Mouse (Mus musculus): ENCODE measurements around the gene Ramp3. TPM values are rescaled to one million over a fixed set of nuclear protein-coding genes. Genes with fewer than 3 reads are reported as not detected.
"Not testable (repeated sequence)": the region's sequence is repeated elsewhere in the genome, so short reads cannot be mapped to it uniquely, and the experiment has no call there.

The Ramp3 gene
- polyA plus RNA-seq, 1 experiment from 2014 or later: 8.1 TPM

DNA sequence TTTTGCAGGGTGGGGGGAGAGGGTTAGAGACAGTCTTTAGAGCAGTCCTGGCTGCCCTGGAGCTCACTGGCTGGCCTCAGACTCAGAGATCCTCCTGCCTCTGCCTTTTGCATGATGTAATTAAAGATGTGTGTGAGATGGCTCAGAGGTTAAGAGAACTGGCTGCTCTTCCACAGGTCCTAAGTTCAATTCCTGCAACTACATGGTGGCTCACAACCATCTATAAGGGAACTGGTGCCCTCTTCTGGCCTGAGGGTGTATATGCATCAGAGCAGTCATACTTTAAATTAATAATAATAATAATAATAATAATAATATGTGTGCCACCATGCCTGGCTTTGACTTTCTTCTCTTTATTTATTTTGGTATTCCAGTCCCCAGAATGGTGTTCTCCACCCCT lies 28.7 kb upstream of the Ramp3 start:
- H3K4me3 ChIP-seq (replicated peaks; ENCODE audit: low read length): no peak overlapping the region
- H3K9me3 ChIP-seq (ENCODE audit: control insufficient read depth, low read length): no peaks in the 10 kb centered on the region
- H3K4me1 ChIP-seq (replicated peaks; ENCODE audit: control insufficient read depth, insufficient read depth, low read length): peaks cover 13% of the 10 kb centered on the region
- no peak overlapping the region for H3K27ac ChIP-seq (ENCODE audit: low read length)
- H3K4me2 ChIP-seq (ENCODE audit: low read length): no peak overlapping the region
- H3K9ac ChIP-seq (replicated peaks; ENCODE audit: low read depth, low read length): no peak overlapping the region
- H3K36me3 ChIP-seq (ENCODE audit: control insufficient read depth, insufficient read depth): no peaks in the 10 kb centered on the region
- no peaks in the 10 kb centered on the region for H3K27me3 ChIP-seq (replicated peaks; ENCODE audit: control insufficient read depth, insufficient read depth, low read length)
- no peak for ATAC-seq

DNA sequence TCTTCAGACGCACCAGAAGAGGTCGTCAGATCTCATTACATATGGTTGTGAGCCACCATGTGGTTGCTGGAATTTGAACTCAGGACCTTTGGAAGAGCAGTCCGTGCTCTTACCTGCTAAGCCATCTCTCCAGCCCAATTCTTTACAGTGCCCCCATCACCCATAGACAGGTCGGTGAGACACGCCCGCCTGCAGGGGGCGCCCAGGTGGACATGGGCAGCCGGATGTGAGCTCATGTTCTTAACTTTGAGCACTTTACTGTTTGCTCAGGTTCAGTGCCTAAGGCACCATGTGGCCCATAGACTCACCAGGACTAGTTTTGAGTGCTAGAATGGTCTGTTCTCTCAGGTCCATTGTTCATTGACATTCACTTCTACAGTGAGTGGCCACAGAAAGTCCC lies 22.2 kb upstream of the Ramp3 start:
- ATAC-seq: no peak
- Histone ChIP-seq H3K9me3 (ENCODE audit: control insufficient read depth, low read length) (no peaks in the 10 kb centered on the region), H3K9ac (replicated peaks; ENCODE audit: low read depth, low read length) (no peak overlapping the region), H3K4me2 (ENCODE audit: low read length) (no peak overlapping the region), H3K27me3 (replicated peaks; ENCODE audit: control insufficient read depth, insufficient read depth, low read length) (no peaks in the 10 kb centered on the region), H3K36me3 (ENCODE audit: control insufficient read depth, insufficient read depth) (no peaks in the 10 kb centered on the region), H3K27ac (ENCODE audit: low read length) (no peak overlapping the region), H3K4me3 (replicated peaks; ENCODE audit: low read length) (no peak overlapping the region), H3K4me1 (replicated peaks; ENCODE audit: control insufficient read depth, insufficient read depth, low read length) (no peaks in the 10 kb centered on the region)
- WGBS: 77% methylated on average over 8 of the region's 8 CpGs

DNA sequence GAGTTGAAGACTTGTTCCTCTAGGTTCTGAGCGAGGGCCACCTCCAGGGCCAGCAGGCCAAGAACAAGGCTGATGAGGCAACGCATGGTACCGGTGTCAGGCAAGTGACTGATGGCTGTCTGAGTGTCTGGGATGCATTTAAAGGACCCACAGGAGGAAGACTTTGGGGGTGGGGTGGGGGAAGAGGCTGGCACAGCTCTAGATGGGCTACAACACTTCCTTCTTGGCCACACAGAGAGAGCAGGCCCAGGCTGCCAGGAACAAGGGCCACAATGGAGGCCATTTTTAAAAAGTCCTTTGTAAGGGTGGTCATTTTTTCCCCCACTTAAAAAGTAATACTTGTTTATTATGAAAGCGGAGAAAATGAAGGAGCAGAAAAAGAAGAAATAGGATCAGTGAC lies 19.8 kb upstream of the Ramp3 start, which contains the start of gene Wap:
Wap (minus strand) TSS at position 101 of the 400 bp plus-strand sequence.
- no peak within 1 kb of the TSS for H3K27ac ChIP-seq (ENCODE audit: low read length)
- H3K9ac ChIP-seq (replicated peaks; ENCODE audit: low read depth, low read length): no peak within 1 kb of the TSS
- no peak for ATAC-seq
- no peaks in the 10 kb centered on the region for H3K27me3 ChIP-seq (replicated peaks; ENCODE audit: control insufficient read depth, insufficient read depth, low read length)
- no peaks in the 10 kb centered on the region for H3K4me1 ChIP-seq (replicated peaks; ENCODE audit: control insufficient read depth, insufficient read depth, low read length)
- H3K4me3 ChIP-seq (replicated peaks; ENCODE audit: low read length): no peak within 1 kb of the TSS
- no peak within 1 kb of the TSS for H3K4me2 ChIP-seq (ENCODE audit: low read length)
- WGBS: 91% methylated on average over 4 of the region's 4 CpGs
- H3K36me3 ChIP-seq (ENCODE audit: control insufficient read depth, insufficient read depth): no peaks in the 10 kb centered on the region
- H3K9me3 ChIP-seq (ENCODE audit: control insufficient read depth, low read length): no peaks in the 10 kb centered on the region

DNA sequence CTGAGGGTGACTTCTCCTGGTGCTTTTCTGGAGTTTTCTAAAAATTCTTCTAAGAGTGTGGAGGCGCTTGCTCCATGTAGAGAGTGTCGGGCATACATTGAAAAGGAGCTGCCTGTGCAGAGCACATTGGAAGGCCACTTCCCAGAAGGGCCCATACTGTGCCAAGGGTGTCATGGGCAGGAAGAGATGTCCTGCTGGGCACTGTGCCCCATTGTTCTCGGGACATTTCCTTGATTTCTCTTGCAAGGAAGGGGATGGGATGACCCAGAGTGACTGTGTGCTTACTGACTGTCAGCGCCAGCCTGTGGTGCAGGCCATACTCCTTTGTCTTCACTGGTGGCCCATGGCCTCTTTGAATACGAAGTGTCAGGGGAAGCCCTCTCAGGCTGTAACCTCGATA lies 19.2 kb upstream of the Ramp3 start:
- Histone ChIP-seq H3K9ac (replicated peaks; ENCODE audit: low read depth, low read length) (no peak overlapping the region), H3K4me1 (replicated peaks; ENCODE audit: control insufficient read depth, insufficient read depth, low read length) (no peaks in the 10 kb centered on the region), H3K4me2 (ENCODE audit: low read length) (no peak overlapping the region), H3K4me3 (replicated peaks; ENCODE audit: low read length) (no peak overlapping the region), H3K27me3 (replicated peaks; ENCODE audit: control insufficient read depth, insufficient read depth, low read length) (no peaks in the 10 kb centered on the region), H3K36me3 (ENCODE audit: control insufficient read depth, insufficient read depth) (no peaks in the 10 kb centered on the region), H3K9me3 (ENCODE audit: control insufficient read depth, low read length) (no peaks in the 10 kb centered on the region), H3K27ac (ENCODE audit: low read length) (no peak overlapping the region)
- whole genome bisulfite sequencing: 77% methylated on average over 6 of the region's 6 CpGs
- ATAC-seq: no peak

DNA sequence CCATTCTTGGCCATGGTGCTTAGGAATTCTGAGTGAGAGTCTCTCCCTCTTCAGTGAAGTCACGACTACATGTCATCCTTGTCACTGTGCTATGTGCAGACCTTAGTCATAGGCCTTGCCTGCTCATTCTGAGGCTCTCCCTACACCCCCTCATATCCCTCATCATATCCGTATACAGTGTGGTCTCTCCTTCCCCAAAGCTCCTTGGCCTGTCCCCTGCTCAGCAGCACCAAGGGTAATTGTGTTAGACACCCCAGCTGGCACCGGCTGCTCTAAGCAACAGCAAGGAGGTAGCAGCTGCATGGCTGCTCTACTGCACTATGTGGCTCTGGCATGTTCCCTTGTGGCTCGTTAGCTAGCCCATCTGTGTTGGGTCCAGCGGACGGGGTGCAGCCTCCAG lies 13.8 kb upstream of the Ramp3 start:
- no peaks in the 10 kb centered on the region for H3K27me3 ChIP-seq (replicated peaks; ENCODE audit: control insufficient read depth, insufficient read depth, low read length)
- no peak overlapping the region for H3K4me3 ChIP-seq (replicated peaks; ENCODE audit: low read length)
- no peaks in the 10 kb centered on the region for H3K9me3 ChIP-seq (ENCODE audit: control insufficient read depth, low read length)
- no peak for ATAC-seq
- no peaks in the 10 kb centered on the region for H3K4me1 ChIP-seq (replicated peaks; ENCODE audit: control insufficient read depth, insufficient read depth, low read length)
- no peak overlapping the region for H3K27ac ChIP-seq (ENCODE audit: low read length)
- WGBS: 72% methylated on average over 6 of the region's 6 CpGs
- H3K4me2 ChIP-seq (ENCODE audit: low read length): no peak overlapping the region
- H3K36me3 ChIP-seq (ENCODE audit: control insufficient read depth, insufficient read depth): no peaks in the 10 kb centered on the region
- H3K9ac ChIP-seq (replicated peaks; ENCODE audit: low read depth, low read length): no peak overlapping the region

DNA sequence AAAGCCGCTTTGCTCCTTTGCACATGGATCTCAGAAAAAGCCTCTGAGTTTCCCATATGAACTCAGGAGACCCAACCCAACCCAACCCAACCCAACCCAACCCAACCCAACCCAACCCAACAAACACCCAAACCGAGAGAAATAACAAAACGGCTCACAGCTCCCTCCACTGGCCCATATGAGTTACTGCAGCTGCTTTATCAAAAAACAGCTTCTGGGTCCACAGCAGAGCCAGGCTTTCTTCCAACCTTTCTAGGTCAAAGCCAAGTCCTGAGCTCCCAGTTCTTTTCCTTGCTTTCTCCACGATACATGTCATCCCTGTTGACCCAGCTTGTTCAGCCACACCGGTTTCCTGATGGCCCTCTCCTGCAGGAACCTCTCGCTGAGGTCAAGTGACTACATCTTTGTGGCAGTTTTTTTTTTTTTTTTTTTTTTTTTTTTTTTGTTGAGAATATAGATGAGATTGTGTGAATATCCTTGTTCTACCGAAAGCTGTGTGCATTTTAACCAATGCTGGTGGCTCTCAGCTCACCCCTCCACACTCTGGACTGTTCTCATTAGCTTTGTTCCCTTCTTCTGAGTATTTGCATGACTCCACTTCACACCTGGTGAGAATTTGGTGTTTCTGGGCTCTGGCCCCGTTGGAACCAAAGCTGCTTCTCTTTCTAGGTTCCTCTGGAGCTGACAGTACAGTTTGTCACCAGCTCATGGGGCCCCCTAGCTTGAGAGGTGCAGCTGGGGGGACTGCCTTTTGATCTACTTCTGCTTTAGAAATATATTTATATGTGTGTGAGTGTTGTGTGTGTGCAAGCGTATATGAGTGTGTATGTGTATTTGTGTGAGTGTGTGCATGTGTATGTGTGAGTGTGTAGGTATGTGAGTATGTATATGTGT lies 10.2 kb upstream of the Ramp3 start:
- H3K27ac ChIP-seq (ENCODE audit: low read length): no peak overlapping the region
- H3K4me1 ChIP-seq (replicated peaks; ENCODE audit: control insufficient read depth, insufficient read depth, low read length): no peaks in the 10 kb centered on the region
- H3K4me2 ChIP-seq (ENCODE audit: low read length): no peak overlapping the region
- no peaks in the 10 kb centered on the region for H3K36me3 ChIP-seq (ENCODE audit: control insufficient read depth, insufficient read depth)
- H3K9ac ChIP-seq (replicated peaks; ENCODE audit: low read depth, low read length): no peak overlapping the region
- H3K27me3 ChIP-seq (replicated peaks; ENCODE audit: control insufficient read depth, insufficient read depth, low read length): no peaks in the 10 kb centered on the region
- 55% methylated on average over 9 of the region's 9 CpGs for WGBS
- H3K4me3 ChIP-seq (replicated peaks; ENCODE audit: low read length): no peak overlapping the region
- no peaks in the 10 kb centered on the region for H3K9me3 ChIP-seq (ENCODE audit: control insufficient read depth, low read length)
- ATAC-seq: no peak

DNA sequence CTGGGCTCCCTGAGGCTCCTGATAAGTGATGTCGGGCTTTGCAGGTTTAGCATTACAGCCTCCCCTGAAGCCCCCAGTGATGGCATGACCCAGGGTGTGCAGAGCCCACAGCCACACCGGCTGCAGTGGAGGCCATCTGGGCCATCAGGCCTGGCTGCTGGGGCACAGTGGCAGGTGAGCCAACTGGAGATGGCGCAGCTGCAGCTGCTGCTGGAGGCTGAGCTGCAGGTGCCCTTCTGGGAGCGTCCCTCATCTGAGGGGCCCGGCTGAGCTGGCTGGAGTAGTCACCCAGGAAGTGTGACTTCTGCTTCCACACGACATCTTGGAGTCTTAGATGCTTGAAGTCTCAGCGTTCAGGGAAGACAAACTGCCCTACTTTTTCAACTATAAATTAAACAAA lies 7.8 kb upstream of the Ramp3 start:
- H3K4me1 ChIP-seq (replicated peaks; ENCODE audit: control insufficient read depth, insufficient read depth, low read length): no peaks in the 10 kb centered on the region
- no peaks in the 10 kb centered on the region for H3K27me3 ChIP-seq (replicated peaks; ENCODE audit: control insufficient read depth, insufficient read depth, low read length)
- WGBS: 75% methylated on average over 7 of the region's 7 CpGs
- no peak overlapping the region for H3K27ac ChIP-seq (ENCODE audit: low read length)
- no peak overlapping the region for H3K9ac ChIP-seq (replicated peaks; ENCODE audit: low read depth, low read length)
- H3K4me2 ChIP-seq (ENCODE audit: low read length): no peak overlapping the region
- H3K9me3 ChIP-seq (ENCODE audit: control insufficient read depth, low read length): no peaks in the 10 kb centered on the region
- no peak overlapping the region for H3K4me3 ChIP-seq (replicated peaks; ENCODE audit: low read length)
- no peaks in the 10 kb centered on the region for H3K36me3 ChIP-seq (ENCODE audit: control insufficient read depth, insufficient read depth)
- ATAC-seq: no peak

DNA sequence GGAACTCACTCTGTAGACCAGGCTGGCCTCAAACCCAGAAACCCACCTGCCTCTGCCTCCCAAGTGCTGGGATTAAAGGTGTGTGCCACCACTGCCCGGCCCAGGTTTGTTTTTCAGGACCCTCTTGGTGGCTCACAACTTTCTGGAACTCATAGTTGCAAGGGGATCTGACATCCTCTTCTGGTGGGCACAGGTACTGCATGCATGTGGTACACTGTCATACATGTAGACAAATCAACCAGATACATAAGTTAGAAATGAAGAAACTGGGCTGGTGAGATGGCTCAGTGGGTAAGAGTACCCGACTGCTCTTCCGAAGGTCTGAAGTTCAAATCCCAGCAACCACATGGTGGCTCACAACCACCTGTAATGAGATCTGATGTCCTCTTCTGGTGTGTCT lies 5.3 kb upstream of the Ramp3 start:
- H3K36me3 ChIP-seq (ENCODE audit: control insufficient read depth, insufficient read depth); H3K4me1 ChIP-seq (replicated peaks; ENCODE audit: control insufficient read depth, insufficient read depth, low read length); ATAC-seq; H3K9me3 ChIP-seq (ENCODE audit: control insufficient read depth, low read length); H3K27ac ChIP-seq (ENCODE audit: low read length); H3K4me2 ChIP-seq (ENCODE audit: low read length); H3K4me3 ChIP-seq (replicated peaks; ENCODE audit: low read length); H3K27me3 ChIP-seq (replicated peaks; ENCODE audit: control insufficient read depth, insufficient read depth, low read length); H3K9ac ChIP-seq (replicated peaks; ENCODE audit: low read depth, low read length): not testable (repeated sequence)
- WGBS: 83% methylated on average over 3 of the region's 3 CpGs

DNA sequence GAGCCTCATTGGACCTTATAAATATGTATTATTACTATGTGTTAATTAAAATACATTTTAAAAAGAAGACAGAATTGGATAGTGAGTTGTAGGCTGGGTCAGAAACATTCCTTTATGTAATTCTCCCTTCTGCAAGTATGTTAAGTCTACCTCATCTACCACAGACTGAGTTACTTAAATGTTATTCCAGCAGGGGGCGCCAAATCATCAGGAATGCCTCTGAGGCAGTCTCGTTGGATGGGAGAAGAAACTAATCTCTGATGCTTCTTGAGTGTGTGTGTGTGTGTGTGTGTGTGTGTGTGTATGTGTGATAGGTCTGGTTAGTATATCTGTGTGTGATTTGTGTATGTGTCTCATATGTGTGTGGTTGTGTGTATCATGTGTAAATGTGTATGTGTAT lies 3.4 kb upstream of the Ramp3 start:
- no peaks in the 10 kb centered on the region for H3K27me3 ChIP-seq (replicated peaks; ENCODE audit: control insufficient read depth, insufficient read depth, low read length)
- no peak overlapping the region for H3K9ac ChIP-seq (replicated peaks; ENCODE audit: low read depth, low read length)
- peak; percentile 82 for ATAC-seq
- no peak overlapping the region for H3K4me2 ChIP-seq (ENCODE audit: low read length)
- no peaks in the 10 kb centered on the region for H3K9me3 ChIP-seq (ENCODE audit: control insufficient read depth, low read length)
- no peak overlapping the region for H3K27ac ChIP-seq (ENCODE audit: low read length)
- H3K36me3 ChIP-seq (ENCODE audit: control insufficient read depth, insufficient read depth): no peaks in the 10 kb centered on the region
- H3K4me1 ChIP-seq (replicated peaks; ENCODE audit: control insufficient read depth, insufficient read depth, low read length): peaks cover 10% of the 10 kb centered on the region
- WGBS: 0% methylated on average over 2 of the region's 2 CpGs
- H3K4me3 ChIP-seq (replicated peaks; ENCODE audit: low read length): no peak overlapping the region

DNA sequence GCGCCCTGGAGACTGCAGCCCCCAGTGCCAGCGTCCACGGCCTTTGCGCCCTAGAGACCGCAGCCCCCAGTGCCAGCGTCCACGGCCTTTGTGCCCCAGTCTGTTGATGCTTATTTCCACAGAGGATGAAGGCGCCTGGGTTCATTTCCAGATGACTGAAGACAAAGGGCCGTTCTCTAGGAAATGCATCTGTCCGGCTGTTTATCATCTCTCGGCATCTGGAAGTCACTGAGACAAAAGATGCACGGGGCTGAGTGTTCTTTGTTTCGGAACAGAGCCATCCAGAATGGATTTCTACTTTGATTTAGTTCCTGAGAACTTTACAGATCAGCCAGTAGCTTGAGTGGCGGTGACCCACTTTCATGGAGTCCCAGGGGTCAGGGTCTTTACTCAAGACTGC lies 2.9 kb downstream of the Ramp3 start:
- H3K4me2 ChIP-seq (ENCODE audit: low read length): no peak overlapping the region
- no peaks in the 10 kb centered on the region for H3K27me3 ChIP-seq (replicated peaks; ENCODE audit: control insufficient read depth, insufficient read depth, low read length)
- ATAC-seq: no peak
- H3K4me3 ChIP-seq (replicated peaks; ENCODE audit: low read length): no peak overlapping the region
- H3K4me1 ChIP-seq (replicated peaks; ENCODE audit: control insufficient read depth, insufficient read depth, low read length): peaks cover 10% of the 10 kb centered on the region
- 73% methylated on average over 14 of the region's 14 CpGs for WGBS
- H3K9me3 ChIP-seq (ENCODE audit: control insufficient read depth, low read length): no peaks in the 10 kb centered on the region
- H3K36me3 ChIP-seq (ENCODE audit: control insufficient read depth, insufficient read depth): no peaks in the 10 kb centered on the region
- H3K27ac ChIP-seq (ENCODE audit: low read length): no peak overlapping the region
- H3K9ac ChIP-seq (replicated peaks; ENCODE audit: low read depth, low read length): no peak overlapping the region

Measured in forebrain, embryonic 16.5 days (tissue).